ENCODE assay signal across 25 mouse cellular contexts in the genomic region with DNA sequence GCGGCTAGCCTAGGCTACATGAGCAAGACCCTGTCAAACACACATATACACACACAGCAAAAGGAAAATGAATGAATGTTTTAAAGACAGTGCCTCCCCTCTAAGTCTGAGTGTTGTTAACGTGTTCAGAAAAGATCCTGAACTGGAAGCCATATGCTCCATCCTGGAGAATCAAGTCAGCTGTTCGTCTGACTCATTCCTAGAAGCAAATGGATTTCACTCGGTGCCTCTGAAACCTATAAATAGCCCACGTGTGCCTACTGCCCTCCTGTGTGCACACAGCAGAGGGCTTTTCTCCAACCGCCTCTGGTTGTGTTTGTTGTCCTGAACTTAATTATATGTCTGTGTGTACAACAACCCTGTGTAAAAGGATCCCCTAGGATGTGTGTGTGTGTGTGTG. TPM values are rescaled to one million over a fixed set of nuclear protein-coding genes. Genes with fewer than 3 reads are reported as not detected.
DNase-seq lines count a peak whose midpoint lies in the region; ATAC-seq and TF ChIP-seq lines count a peak whose summit lies in the region.
"Had no signal": no experiment of that assay in that cellular context is flagged by ENCODE, and none has a peak within 500 bp of the region (broad histone marks: within the 10 kb centered on the region; RNA-seq: fewer than 3 reads in every experiment).

No protein-coding gene starts in this region.

- 39% methylated on average over 6 of the region's 6 CpGs for WGBS in heart, postnatal 0 days

- H3K4me3 ChIP-seq in heart, postnatal 0 days (ENCODE audit: low read depth, low read length) = no peak overlapping the region
- H3K4me3 ChIP-seq: embryonic facial prominence, embryonic 12.5 days; forebrain, embryonic 15.5 days; liver, embryonic 15.5 days; midbrain, embryonic 15.5 days had no signal

- H3K27me3 ChIP-seq in heart, postnatal 0 days (ENCODE audit: control insufficient read depth, insufficient read depth, low read length) = no peaks in the 10 kb centered on the region
- H3K27me3 ChIP-seq: embryonic facial prominence, embryonic 12.5 days; forebrain, embryonic 15.5 days; liver, embryonic 15.5 days; midbrain, embryonic 15.5 days had no signal

- H3K9me3 ChIP-seq in heart, postnatal 0 days (replicated peaks; ENCODE audit: control insufficient read depth, low read length) = no peaks in the 10 kb centered on the region
- H3K9me3 ChIP-seq: embryonic facial prominence, embryonic 12.5 days; forebrain, embryonic 15.5 days; liver, embryonic 15.5 days; midbrain, embryonic 15.5 days had no signal

- no peak overlapping the region for H3K27ac ChIP-seq in heart, postnatal 0 days (ENCODE audit: low read depth)
- H3K27ac ChIP-seq: embryonic facial prominence, embryonic 12.5 days; forebrain, embryonic 15.5 days; hindbrain, embryonic 14.5 days; liver, embryonic 15.5 days; midbrain, embryonic 15.5 days had no signal

- ATAC-seq in heart, postnatal 0 days (ENCODE audit: insufficient read depth, low read depth) = no peak
- ATAC-seq: forebrain, embryonic 15.5 days; intestine, postnatal 0 days; midbrain, embryonic 15.5 days had no signal

- no peak overlapping the region for H3K9ac ChIP-seq in heart, postnatal 0 days (replicated peaks; ENCODE audit: low read depth, low read length)
- H3K9ac ChIP-seq: embryonic facial prominence, embryonic 12.5 days; forebrain, embryonic 15.5 days; hindbrain, embryonic 14.5 days; liver, embryonic 15.5 days; lung, embryonic 14.5 days; midbrain, embryonic 15.5 days had no signal

- intact Hi-C loops in left cerebral cortex, postnatal 14 days (cut with DNase I) = loop anchor here (1.0 kb wide), 1 partner anchor 64 kb away; no protein-coding TSS in a partner anchor
- intact Hi-C loops in left cerebral cortex, postnatal 10 days (cut with DNase I) = loop anchor here (10.0 kb wide), 1 partner anchor 193 kb away; no protein-coding TSS in a partner anchor

- DNase-seq in heart, postnatal 0 days (ENCODE audit: low spot score) = peak; percentile 32
- no peak for DNase-seq in heart, adult 18-20 months
- DNase-seq in left cerebral cortex, postnatal 14 days (ENCODE audit: low spot score in 2 of 2) = peak; percentile 36 to 64
- DNase-seq in left cerebral cortex, postnatal 10 days (ENCODE audit: extremely low spot score in 1 of 2, low spot score in 2 of 2) = no peak
- peak; percentile 49 for DNase-seq in 3T3-L1 (ENCODE audit: low read depth, low spot score)
- peak; percentile 72 for DNase-seq in NIH3T3 (ENCODE audit: low read depth)
- DNase-seq in ovary, adult 18-20 months (ENCODE audit: low spot score) = no peak
- no peak for DNase-seq in yolk sac, embryonic 10.5 days (ENCODE audit: low spot score)
- DNase-seq: adrenal gland, adult 8-10 months; B cell, adult 2 months; cerebellum, adult 8-10 months; cerebellum, postnatal 36 days; gastrocnemius, postnatal 10 days; heart, postnatal 4 days; kidney, adult 9 months; kidney, postnatal 10 days; lung, embryonic 14.5 days; lung, postnatal 14 days; thymus, postnatal 4 days had no signal

- TF ChIP-seq CTCF in heart, postnatal 0 days (IDR thresholded peaks at IDR 0.05; ENCODE audit: low read depth) = no peak

- no peak for TF ChIP-seq EP300 in heart, postnatal 0 days (IDR thresholded peaks at IDR 0.05; ENCODE audit: low read depth)

- no peak overlapping the region for H3K4me2 ChIP-seq in heart, postnatal 0 days (ENCODE audit: low read depth, low read length)
- H3K4me2 ChIP-seq: embryonic facial prominence, embryonic 12.5 days; forebrain, embryonic 15.5 days; hindbrain, embryonic 14.5 days; liver, embryonic 15.5 days; lung, embryonic 14.5 days; midbrain, embryonic 15.5 days had no signal

- H3K4me1 ChIP-seq in heart, postnatal 0 days (ENCODE audit: control insufficient read depth, insufficient read depth) = peaks cover 9% of the 10 kb centered on the region; the same call in 1 of the 2 replicates
- H3K4me1 ChIP-seq: liver, embryonic 15.5 days had no signal

- peaks cover 78% of the 10 kb centered on the region for H3K36me3 ChIP-seq in heart, postnatal 0 days (replicated peaks; ENCODE audit: control insufficient read depth, insufficient read depth, low read length)
- H3K36me3 ChIP-seq: forebrain, embryonic 15.5 days; liver, embryonic 15.5 days; midbrain, embryonic 15.5 days had no signal

RNA-seq across cellular contexts. Expression of a gene that starts 56.5 kb away (rescaled TPM):
- total RNA-seq in heart, postnatal 0 days (2014; rRNA removed; ENCODE audit: low replicate concordance) = 84.5 and 121 TPM in 2 replicates
- 52.0 and 56.1 TPM in 2 replicates for polyA plus RNA-seq in heart, postnatal 0 days (2015; fragmentation: Nextera tagmentation; extraction: Ambion mirVana)
- 10 to 100 TPM; 17.4 to 20.5 TPM for total RNA-seq in heart, adult 18-20 months (2021)
- total RNA-seq in left cerebral cortex, postnatal 14 days (2021) = under 1 TPM; 0.42 to 0.87 TPM
- under 1 TPM; 0.64 to 0.67 TPM for total RNA-seq in left cerebral cortex, postnatal 10 days (2021)

Comparison
In these comparisons a context has a peak if more than half of its experiments do, and no peak if none do; other contexts are left out.
1. DNase-seq: peak in heart, postnatal 0 days (single experiment), left cerebral cortex, postnatal 14 days (2 of 2), 3T3-L1 (single experiment) and NIH3T3 (single experiment); none in heart, adult 18-20 months (0 of 2), left cerebral cortex, postnatal 10 days (0 of 2), ovary, adult 18-20 months (single experiment) and yolk sac, embryonic 10.5 days (single experiment).
2. RNA of a gene that starts 56.5 kb away (total RNA-seq): 84.5 to 121 TPM in heart, postnatal 0 days and 17.4 to 20.5 TPM in heart, adult 18-20 months; 0.42 to 0.87 TPM in left cerebral cortex, postnatal 14 days and 0.64 to 0.67 TPM in left cerebral cortex, postnatal 10 days; every median in the first group is over 4 times any median in the second.